Mouse (Mus musculus): ENCODE results near the gene Exosc1.
"Not testable (repeated sequence)": the region's sequence is repeated elsewhere in the genome, so short reads cannot be mapped to it uniquely, and the experiment has no call there.

The Exosc1 gene

DNA sequence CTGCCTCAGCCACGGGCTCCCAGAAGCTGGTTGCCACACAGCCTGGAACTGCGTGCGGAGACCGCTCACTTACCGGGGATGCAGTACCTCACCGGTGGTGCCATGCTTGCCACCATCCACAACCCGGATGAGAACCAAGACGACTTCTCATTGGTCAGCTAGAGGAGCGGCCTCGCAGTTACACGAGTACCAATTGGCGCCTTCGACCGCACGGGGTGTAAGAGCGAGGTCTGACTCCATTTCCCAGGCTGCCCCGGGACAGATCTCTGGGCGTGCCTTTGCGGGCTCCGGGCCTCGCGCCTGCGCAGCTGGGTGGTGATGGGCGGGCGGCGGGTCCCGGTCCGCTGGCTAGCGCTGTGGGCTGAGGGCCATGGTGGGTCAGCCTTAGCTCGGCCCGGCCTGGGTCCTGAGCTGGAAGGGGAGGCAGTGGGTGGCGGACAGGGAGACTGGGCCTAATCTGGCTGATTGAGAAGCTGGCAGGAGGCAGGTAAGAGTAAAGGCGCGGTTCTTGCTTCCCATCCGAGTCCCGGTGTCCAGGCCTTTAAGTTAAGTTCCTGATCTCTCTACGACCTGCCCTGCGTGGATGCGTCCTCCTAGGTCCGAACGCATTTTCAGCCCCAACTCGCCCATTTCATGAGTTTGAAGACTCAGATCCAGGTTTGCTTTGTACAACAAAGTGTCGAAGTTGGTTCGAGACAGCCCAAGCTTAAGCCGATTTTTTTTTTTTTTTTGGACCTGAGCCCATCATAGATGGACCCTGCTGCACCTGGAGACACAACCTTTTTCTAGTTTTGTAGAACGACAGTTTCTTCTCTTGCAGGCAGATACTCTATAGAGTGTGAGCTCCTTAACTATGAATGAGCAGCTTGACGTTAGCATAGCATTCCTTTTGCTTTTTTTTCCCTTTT is at the start of gene Exosc1, which contains the start of gene Zdhhc16:
Gene Exosc1, minus strand, starts transcription at position 245 of the 908 bp plus-strand sequence.
Gene Zdhhc16, plus strand, starts transcription at position 302 of the 908 bp plus-strand sequence.
- DNase-seq, result peak; percentile 99

GRCm38 (mm10) chr19:41982791-41983150 is 49.5 kb upstream of the Exosc1 start:
- peak; percentile 15 for DNase-seq

GRCm38 (mm10) chr19:41981931-41982790 is 48.9 kb upstream of the Exosc1 start:
- DNase-seq, result peak; percentile 77

DNA sequence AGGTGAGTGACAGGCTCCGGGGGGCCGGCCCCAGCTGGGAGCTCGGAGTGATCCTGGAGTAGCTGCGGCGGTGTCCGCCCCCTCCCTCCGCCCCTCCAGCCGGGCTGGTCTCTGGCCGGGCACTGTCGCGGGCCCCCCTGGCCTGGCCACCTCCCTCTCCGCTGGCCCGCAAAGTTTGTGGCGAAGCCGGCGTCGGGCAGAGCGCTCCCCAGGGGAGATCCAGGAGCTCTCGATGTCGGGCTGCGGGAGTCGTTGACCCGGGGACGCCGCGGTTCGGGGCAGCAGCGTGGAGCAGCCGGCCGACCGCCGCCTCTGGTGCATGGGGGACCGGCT is 48.3 kb upstream of the Exosc1 start, which contains the start of gene Ubtd1:
Gene Ubtd1, plus strand, starts transcription at position 169 of the 333 bp plus-strand sequence.
- no peak for DNase-seq

GRCm38 (mm10) chr19:41980819-41981594 is 47.8 kb upstream of the Exosc1 start, which contains the start of gene Mms19:
TSS of gene Mms19 (minus strand) at chr19:41981157.
- peak; percentile 100 for DNase-seq

- DNase-seq, result peak; percentile 47
Observed at GRCm38 (mm10) chr19:41980422-41980818, 47.2 kb upstream of the Exosc1 start.

DNA sequence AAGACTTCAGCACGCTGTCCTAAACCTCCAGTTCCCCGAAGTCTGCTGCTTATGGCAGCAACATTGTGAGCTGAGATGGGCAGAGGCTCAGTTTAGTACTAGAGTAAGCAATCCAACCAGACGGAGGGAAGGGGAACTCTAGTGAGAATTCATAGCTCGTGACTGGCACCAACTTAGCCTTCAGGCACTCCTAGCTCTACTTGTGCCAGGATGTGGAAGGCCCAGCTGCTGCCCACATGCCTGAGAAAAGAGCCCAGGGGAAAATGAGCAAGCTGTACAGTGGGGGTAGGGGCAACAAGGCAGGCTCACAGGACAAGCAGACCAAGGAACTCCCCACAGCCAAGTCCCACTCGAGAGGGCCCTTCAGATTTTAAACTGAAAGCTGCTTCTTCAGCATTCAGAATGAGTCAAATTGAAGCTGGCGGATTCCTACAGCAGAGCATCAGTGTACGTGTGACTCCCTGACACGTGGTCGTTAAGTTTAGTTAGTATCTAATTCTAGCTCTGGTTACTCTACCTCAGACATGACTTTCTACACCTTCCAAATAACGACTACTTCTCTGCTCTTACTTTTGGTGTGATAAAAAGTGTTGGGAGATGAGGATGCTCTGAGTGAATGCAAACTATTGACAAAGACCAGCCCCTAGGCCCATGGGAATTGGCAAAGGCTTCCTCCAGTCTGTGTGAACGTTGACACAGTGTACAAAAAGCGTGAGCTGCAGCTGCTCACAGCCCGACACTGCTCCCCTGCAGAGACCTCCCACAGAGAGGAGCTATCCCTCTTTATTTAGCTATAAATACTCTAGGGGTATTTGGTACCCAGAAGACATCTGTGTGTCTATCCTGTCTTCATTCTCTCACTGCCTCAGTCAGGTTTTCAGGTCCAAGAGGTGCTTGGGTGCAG is 40.9 kb upstream of the Exosc1 start:
- no peak for DNase-seq

GRCm38 (mm10) chr19:41969618-41970017 is 36.4 kb upstream of the Exosc1 start:
- DNase-seq, result no peak

DNA sequence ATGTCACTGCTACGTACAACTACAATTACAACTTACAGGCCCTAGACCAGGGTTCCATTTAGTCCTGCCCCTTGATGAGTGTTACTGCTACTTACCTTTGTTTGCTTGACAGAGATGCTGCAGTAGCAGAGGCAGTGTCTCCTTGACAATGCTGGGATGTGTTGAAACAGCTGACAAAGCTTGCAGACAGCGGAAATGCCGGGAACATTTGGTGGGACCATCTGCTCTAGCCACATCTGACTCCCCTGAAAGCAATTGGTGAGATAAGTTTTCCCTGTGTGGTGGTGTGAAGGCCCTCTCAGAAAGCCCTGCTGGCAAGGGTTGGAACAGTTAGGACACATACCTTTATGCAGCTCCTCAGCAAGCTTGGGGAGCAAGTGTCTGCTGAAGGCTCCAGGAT is 20.4 kb upstream of the Exosc1 start:
- no peak for DNase-seq

GRCm38 (mm10) chr19:41952287-41952686 is 19.1 kb upstream of the Exosc1 start:
- DNase-seq, result peak; percentile 10

- DNase-seq, result no peak
Observed at GRCm38 (mm10) chr19:41943841-41944240, 10.6 kb upstream of the Exosc1 start.

- DNase-seq, result no peak
Observed at GRCm38 (mm10) chr19:41938539-41938938, 5.3 kb upstream of the Exosc1 start.

GRCm38 (mm10) chr19:41935921-41936320 is 2.7 kb upstream of the Exosc1 start:
- no peak for DNase-seq

DNA sequence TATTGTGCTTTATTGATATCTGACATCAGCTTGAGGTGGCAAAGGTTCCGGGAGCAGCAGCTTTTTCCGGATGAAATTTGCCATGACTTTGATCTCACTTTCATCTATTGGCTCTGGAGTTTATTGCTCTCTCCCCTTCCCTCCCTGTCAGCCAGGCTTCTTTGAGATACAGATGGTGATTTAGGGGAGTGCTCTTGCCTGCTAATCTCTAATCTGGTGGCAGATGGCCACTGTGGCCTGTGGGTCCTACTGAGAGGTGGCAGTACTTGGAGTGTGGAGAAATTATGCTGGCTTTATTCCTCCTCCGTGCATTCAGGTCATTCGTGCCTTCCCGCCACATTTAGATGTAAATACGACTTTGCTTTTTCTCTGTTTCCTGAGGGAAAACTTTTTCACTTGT is 901 bp upstream of the Exosc1 start:
- DNase-seq, result no peak

DNA sequence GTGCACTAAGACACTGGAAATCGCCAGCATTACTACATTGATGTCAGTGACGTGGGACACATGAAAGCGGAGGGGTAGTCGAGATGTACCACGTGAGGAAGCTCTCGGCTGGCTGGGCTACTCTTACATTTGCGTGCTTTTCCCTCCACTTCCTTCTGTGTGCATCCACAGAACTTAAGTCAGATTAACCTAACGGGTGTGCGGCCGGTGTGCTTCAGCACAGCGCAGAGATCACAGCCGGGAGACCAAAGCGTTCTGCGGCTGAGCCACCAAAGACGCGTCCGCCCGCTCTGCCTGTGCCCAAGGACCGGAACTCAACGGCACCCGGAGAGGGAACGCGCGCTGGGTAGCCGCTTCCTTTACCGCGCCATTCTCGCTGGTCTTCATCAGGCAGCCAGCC is 537 bp downstream of the Exosc1 start:
- DNase-seq, result no peak

- DNase-seq, result no peak
Observed at GRCm38 (mm10) chr19:41920412-41921067, 12.7 kb downstream of the Exosc1 start.

DNA sequence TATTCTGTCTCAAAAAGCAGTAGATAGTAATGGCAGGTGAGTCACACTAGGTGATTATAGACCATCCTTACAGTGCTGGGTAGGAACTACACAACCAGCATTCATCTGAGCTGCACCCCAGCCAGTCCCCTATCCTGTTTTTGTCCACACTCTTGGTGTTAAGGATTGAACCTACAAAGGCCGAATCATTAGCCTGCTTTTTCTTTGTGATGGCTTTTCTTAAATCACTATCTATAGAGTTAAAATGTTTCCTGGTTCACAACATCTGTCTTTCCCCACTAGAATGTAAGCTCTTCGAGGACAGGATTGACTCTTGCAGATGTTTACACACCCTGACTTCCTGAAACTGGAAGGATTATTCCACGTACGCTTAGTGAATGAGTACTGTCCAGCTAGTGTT is 13.8 kb downstream of the Exosc1 start:
- no peak for DNase-seq

DNA sequence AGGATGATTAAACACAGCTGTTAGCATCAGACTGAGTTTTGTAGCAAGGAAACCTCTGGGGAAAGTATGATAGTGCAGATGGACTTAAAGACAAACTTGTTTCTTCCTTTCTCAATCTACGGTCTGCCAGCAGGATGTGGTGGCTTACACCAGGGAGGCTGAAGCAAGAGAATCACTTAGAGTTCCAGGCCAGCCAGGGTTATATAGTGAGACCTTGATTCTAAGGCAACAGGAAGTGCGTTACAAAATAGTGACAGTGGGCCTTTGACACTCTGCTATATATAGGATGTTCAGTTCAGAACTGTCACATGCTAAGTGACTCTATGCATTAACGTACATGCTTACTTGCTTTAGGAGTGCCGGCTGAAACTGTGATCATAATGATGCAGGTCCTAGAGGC is 16.4 kb downstream of the Exosc1 start:
- DNase-seq, result no peak

DNA sequence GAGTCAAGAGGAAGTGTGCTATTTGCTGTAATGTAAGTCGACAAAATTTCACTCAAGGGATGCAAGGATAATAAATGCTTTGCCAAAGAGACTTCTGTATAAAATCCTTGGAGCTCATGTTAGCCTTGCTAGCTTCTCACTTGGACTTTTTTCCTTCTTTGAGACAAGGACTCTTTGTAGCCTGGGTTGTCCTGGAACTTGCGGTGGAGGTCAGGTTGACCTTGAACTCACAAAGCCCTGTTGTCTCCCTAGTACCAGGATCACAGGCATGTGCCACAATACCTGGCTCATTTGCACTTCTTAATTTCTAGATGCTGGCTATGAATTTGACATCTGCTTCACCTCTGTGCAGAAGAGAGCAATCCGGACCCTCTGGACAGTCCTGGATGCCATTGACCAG is 17.9 kb downstream of the Exosc1 start:
- no peak for DNase-seq

GRCm38 (mm10) chr19:41914592-41914882 is 18.7 kb downstream of the Exosc1 start:
- DNase-seq, result not testable (repeated sequence)

Data from lung, postnatal 10 days (tissue).